Mouse (Mus musculus) kidney, adult 10 weeks (tissue): Measurements from ENCODE around the gene Hist1h1b. TPM values are rescaled to one million over a fixed set of nuclear protein-coding genes. Genes with fewer than 3 reads are reported as not detected.

ENCODE experiments used
- polyA plus RNA-seq: library from polyadenylated mRNA; stranded (reverse); fragments of 350-450 nt; fragmentation: Illumina TruSeq; extraction: RNeasy Lipid Tissue Mini Kit (QIAGEN cat#74804); gene quantifications from one replicate; pipeline ENCODE4 v1.2.3, GENCODE M21; 2014; ENCODE audit warnings: low read depth, low replicate concordance

Gene Hist1h1b
- polyA plus RNA-seq, result not detected

GRCm38 (mm10) chr13:21779767-21780731, at the start of gene Hist1h1b:
Hist1h1b (minus strand) TSS chr13:21780625.

DNA sequence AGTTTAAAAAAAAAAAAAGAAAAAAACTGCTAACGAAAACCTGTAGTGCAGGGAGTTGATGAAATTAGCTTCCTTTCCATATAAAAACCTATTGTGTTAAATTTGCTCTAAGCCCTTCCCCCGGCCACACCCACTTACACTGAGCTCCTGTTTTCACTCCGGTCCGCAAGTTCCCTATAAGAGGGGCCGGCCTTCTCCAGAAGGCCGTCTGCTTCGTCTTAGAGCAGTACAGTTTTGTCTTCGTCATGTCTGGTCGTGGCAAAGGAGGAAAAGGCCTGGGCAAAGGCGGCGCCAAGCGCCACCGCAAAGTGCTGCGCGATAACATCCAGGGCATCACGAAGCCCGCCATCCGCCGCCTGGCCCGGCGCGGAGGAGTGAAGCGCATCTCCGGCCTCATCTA, 31.1 kb upstream of the Hist1h1b start, which contains the start of gene Hist1h4m:
Hist1h4m (plus strand) TSS at position 208 of the 400 bp plus-strand sequence.

GRCm38 (mm10) chr13:21810073-21810472, 29.6 kb upstream of the Hist1h1b start, which contains the start of the genes Hist1h2bq and Hist1h2ao:
Hist1h2bq (minus strand) TSS chr13:21810197.
Hist1h2ao (plus strand) TSS chr13:21810465.

GRCm38 (mm10) chr13:21786899-21787629, 6.6 kb upstream of the Hist1h1b start, which contains the start of the genes Hist1h2an and Hist1h2bp:
Hist1h2an (minus strand) TSS chr13:21787218.
Hist1h2bp (plus strand) TSS chr13:21787461.

DNA sequence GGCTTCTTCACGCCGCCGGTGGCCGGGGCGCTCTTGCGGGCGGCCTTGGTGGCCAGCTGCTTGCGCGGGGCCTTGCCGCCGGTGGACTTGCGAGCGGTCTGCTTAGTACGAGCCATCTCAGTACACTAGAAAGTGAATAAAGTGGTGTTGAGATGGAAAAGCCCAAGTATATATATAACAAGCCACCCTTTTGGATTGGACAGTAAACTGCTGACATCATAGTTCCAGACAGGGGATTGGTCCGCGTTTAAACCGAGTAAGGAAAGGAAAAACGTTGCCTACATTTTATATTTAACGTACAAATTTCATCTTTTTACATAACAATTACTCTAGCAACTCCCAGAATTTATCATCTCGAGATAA, 2.8 kb upstream of the Hist1h1b start, which contains the start of gene Hist1h3i:
Hist1h3i (minus strand) TSS at position 116 of the 363 bp plus-strand sequence.

GRCm38 (mm10) chr13:21753524-21754285, 26.7 kb downstream of the Hist1h1b start, which contains the start of the genes Hist1h2ak and Hist1h2bn:
Hist1h2ak (minus strand) TSS chr13:21753827.
Hist1h2bn (plus strand) TSS chr13:21754123.

GRCm38 (mm10) chr13:21750159-21751017, 30.0 kb downstream of the Hist1h1b start, which contains the start of gene Hist1h4k:
Hist1h4k (minus strand) TSS chr13:21750505.

DNA sequence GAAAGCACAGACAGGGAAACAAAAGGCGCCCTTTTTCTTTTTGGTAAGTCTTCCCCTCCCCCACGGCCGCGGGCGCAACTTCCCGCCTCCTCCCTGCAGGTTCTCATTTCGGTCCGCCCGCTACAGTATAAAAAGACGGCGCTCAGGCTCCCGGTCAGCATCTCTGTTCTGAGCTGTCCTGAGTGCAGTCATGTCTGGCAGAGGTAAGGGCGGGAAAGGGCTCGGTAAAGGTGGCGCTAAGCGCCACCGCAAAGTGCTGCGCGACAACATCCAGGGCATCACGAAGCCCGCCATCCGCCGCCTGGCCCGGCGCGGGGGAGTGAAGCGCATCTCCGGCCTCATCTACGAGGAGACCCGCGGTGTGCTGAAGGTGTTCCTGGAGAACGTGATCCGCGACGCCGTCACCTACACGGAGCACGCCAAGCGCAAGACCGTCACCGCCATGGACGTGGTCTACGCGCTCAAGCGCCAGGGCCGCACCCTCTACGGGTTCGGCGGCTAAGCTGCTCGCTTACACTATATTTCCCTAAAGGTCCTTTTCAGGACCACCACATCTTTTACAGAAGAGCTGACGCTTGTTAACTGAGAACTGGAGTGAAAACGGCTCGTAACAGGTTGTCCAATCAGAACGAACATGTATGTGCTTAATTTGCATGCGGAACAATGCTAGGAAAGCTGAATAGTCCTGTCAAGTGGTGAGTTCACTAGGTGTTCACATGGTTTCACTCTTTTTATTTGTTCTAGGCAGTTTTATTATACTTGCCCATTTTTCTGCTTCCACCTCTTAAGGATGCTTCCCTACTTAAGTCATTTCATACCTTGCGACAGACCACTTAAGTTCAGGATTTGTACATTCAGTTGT, 45.3 kb downstream of the Hist1h1b start, which contains the start of gene Hist1h4j:
Hist1h4j (plus strand) TSS at position 159 of the 862 bp plus-strand sequence.

Other genes starting within 250 kb of the Hist1h1b start
- 26.7 TPM for gene Zkscan8, start 249.5 kb downstream of the Hist1h1b start, polyA plus RNA-seq
- gene Olfr1366, start 237.8 kb downstream of the Hist1h1b start, polyA plus RNA-seq, result not detected
- not detected for gene Olfr1535, start 220.7 kb downstream of the Hist1h1b start, polyA plus RNA-seq
- gene Olfr1364, start 198.9 kb downstream of the Hist1h1b start, polyA plus RNA-seq, result not detected
- gene Olfr1362, start 166.6 kb downstream of the Hist1h1b start, polyA plus RNA-seq, result not detected
- gene Olfr11, start 138.1 kb downstream of the Hist1h1b start, polyA plus RNA-seq, result not detected
- gene Olfr1361, start 117.2 kb downstream of the Hist1h1b start, polyA plus RNA-seq, result not detected
- gene Olfr1360, start 103.2 kb downstream of the Hist1h1b start, polyA plus RNA-seq, result not detected
- gene Olfr1359, start 82.5 kb downstream of the Hist1h1b start, polyA plus RNA-seq, result not detected
- not detected for gene Hist1h2bl, start 64.5 kb downstream of the Hist1h1b start, polyA plus RNA-seq
- not detected for gene Hist1h2ai, start 64.2 kb downstream of the Hist1h1b start, polyA plus RNA-seq
- gene Hist1h3h, start 63.0 kb downstream of the Hist1h1b start, polyA plus RNA-seq, result not detected
- not detected for gene Hist1h2bm, start 58.6 kb downstream of the Hist1h1b start, polyA plus RNA-seq
- gene Hist1h4j, start 45.6 kb downstream of the Hist1h1b start, polyA plus RNA-seq, result 2.0 TPM
- gene Hist1h4k, start 30.1 kb downstream of the Hist1h1b start, polyA plus RNA-seq, result not detected
- not detected for gene Hist1h2ak, start 26.8 kb downstream of the Hist1h1b start, polyA plus RNA-seq
- not detected for gene Hist1h2bn, start 26.5 kb downstream of the Hist1h1b start, polyA plus RNA-seq
- gene Hist1h3i, start 2.7 kb upstream of the Hist1h1b start, polyA plus RNA-seq, result not detected
- gene Hist1h2an, start 6.6 kb upstream of the Hist1h1b start, polyA plus RNA-seq, result not detected
- gene Hist1h2bp, start 6.8 kb upstream of the Hist1h1b start, polyA plus RNA-seq, result not detected
- not detected for gene Hist1h2bq, start 29.6 kb upstream of the Hist1h1b start, polyA plus RNA-seq
- not detected for gene Hist1h2ao, start 29.8 kb upstream of the Hist1h1b start, polyA plus RNA-seq
- not detected for gene Hist1h4m, start 31.1 kb upstream of the Hist1h1b start, polyA plus RNA-seq
- not detected for gene Hist1h4n, start 51.6 kb upstream of the Hist1h1b start, polyA plus RNA-seq
- not detected for gene Hist1h2ap, start 52.9 kb upstream of the Hist1h1b start, polyA plus RNA-seq
- 0.57 TPM for gene Hist1h2br, start 53.1 kb upstream of the Hist1h1b start, polyA plus RNA-seq
- 2.7 TPM for gene Zfp184, start 164.5 kb upstream of the Hist1h1b start, polyA plus RNA-seq
- not detected for gene Pom121l2, start 200.6 kb upstream of the Hist1h1b start, polyA plus RNA-seq
- gene Prss16, start 229.1 kb upstream of the Hist1h1b start, polyA plus RNA-seq, result not detected